Mouse (Mus musculus): ENCODE results near the gene Adgre5. TPM values are rescaled to one million over a fixed set of nuclear protein-coding genes. Genes with fewer than 3 reads are reported as not detected.
A peak's percentile ranks its signal among the peaks of the same experiment; 100 is the strongest.

Gene Adgre5
- polyA plus RNA-seq, 1 experiment, result 634 TPM

- DNase-seq, result no peak
- 44% methylated on average over 2 of the region's 2 CpGs for WGBS
- TF ChIP-seq POLR2A (IDR thresholded peaks at IDR 0.05; ENCODE audit: borderline replicate concordance, extremely low read depth, low read depth, low read length) (peak; percentile 21; the same call in 1 of the 2 replicates), CTCF (IDR thresholded peaks at IDR 0.05; ENCODE audit: insufficient read depth, low read length) (no peak)
- peaks cover 9% of the 10 kb centered on the region; the same call in 1 of the 2 replicates for H3K4me1 ChIP-seq (ENCODE audit: control insufficient read depth, insufficient read depth, low read length)
- H3K4me3 ChIP-seq (replicated peaks; ENCODE audit: extremely low read depth, low read depth, low read length), result no peak overlapping the region
Observed at GRCm38 (mm10) chr8:83719048-83719447, 22.1 kb downstream of the Adgre5 start.

DNA sequence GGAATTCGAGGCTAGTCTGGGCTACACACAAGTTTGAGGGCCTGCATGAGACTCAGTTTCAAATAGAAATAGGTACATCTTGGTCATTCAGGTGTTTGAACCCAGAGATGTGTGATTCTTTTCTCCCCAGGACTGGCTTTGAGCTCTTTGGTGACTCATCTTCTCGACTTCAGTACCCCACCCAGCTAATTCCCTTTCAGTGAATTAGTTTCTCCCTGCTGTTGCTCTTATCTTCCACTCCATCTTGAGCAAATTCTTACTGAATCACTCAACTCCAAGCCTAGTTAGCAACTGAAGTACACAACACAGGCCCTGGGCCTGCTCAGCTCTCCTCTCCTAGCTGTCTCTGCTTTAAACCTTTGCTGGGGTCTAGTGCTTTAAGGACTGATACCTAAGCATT lies 24.6 kb downstream of the Adgre5 start:
- 42% methylated on average over 2 of the region's 2 CpGs for WGBS
- Histone ChIP-seq H3K4me1 (ENCODE audit: control insufficient read depth, insufficient read depth, low read length) (peaks cover 4% of the 10 kb centered on the region; the same call in 1 of the 2 replicates), H3K4me3 (replicated peaks; ENCODE audit: extremely low read depth, low read depth, low read length) (no peak overlapping the region)
- TF ChIP-seq CTCF (IDR thresholded peaks at IDR 0.05; ENCODE audit: insufficient read depth, low read length) (no peak), POLR2A (IDR thresholded peaks at IDR 0.05; ENCODE audit: borderline replicate concordance, extremely low read depth, low read depth, low read length) (no peak)
- DNase-seq, result no peak

DNA sequence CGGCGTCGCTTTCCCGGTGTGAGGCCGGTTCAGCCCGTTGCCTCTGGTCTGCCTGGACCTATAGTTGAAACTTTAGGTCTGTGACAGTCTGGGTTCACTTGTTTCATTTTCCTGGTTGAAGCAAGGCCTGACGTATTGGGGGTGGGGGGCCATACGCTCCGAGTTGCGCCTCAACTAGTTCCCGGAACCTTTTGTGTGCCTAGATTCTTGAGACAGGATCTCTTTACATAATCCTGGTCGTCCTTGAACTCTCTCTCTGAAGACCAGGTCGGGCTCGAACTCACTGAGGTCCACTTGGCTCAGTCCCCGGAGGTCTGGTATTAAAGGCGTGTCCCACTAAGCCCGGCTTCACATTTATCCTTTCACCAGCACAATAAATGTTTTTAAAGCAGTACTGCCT lies 25.4 kb downstream of the Adgre5 start:
- TF ChIP-seq POLR2A (IDR thresholded peaks at IDR 0.05; ENCODE audit: borderline replicate concordance, extremely low read depth, low read depth, low read length) (no peak), CTCF (IDR thresholded peaks at IDR 0.05; ENCODE audit: insufficient read depth, low read length) (no peak)
- DNase-seq, result no peak
- H3K4me1 ChIP-seq (ENCODE audit: control insufficient read depth, insufficient read depth, low read length), result peaks cover 4% of the 10 kb centered on the region; the same call in 1 of the 2 replicates
- WGBS, result under 1% methylated on average over 17 of the region's 17 CpGs
- H3K4me3 ChIP-seq (replicated peaks; ENCODE audit: extremely low read depth, low read depth, low read length), result peak overlapping the region; percentile 72

GRCm38 (mm10) chr8:83715031-83715690 lies 26.0 kb downstream of the Adgre5 start, which contains the start of gene Ddx39:
Gene Ddx39 (plus strand): TSS chr8:83715177.
- DNase-seq, result peak; percentile 97
- TF ChIP-seq POLR2A (IDR thresholded peaks at IDR 0.05; ENCODE audit: borderline replicate concordance, extremely low read depth, low read depth, low read length), result peak; percentile 73; the same call in 1 of the 2 replicates
- TF ChIP-seq CTCF (IDR thresholded peaks at IDR 0.05; ENCODE audit: insufficient read depth, low read length), result no peak

DNA sequence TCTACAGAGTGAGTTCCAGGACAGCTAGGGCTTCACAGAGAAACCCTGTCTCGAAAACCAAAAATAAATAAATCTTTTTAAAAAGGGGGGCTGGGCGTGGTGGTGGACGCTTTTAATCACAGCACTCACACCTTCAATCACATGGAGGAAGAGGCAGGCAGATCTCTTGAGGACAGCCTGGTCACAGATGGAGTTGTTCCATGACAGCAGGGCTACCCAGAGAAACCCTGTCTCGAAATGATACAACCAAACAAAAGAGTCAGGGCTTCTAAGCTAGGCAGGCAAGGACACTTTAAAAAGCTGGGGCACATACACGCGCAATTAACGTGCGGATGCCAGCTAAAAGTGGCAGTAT lies 26.5 kb downstream of the Adgre5 start:
- no peak for TF ChIP-seq POLR2A (IDR thresholded peaks at IDR 0.05; ENCODE audit: borderline replicate concordance, extremely low read depth, low read depth, low read length)
- TF ChIP-seq CTCF (IDR thresholded peaks at IDR 0.05; ENCODE audit: insufficient read depth, low read length), result no peak
- Histone ChIP-seq H3K4me1 (ENCODE audit: control insufficient read depth, insufficient read depth, low read length) (peaks cover 4% of the 10 kb centered on the region; the same call in 1 of the 2 replicates), H3K4me3 (replicated peaks; ENCODE audit: extremely low read depth, low read depth, low read length) (peak overlapping the region; percentile 6)
- 13% methylated on average over 8 of the region's 8 CpGs for WGBS
- DNase-seq, result no peak

More at GRCm38 (mm10) chr8:83715031-83715690, 26.0 kb downstream of the Adgre5 start, which contains the start of gene Ddx39:
- Histone ChIP-seq H3K4me3 (replicated peaks; ENCODE audit: extremely low read depth, low read depth, low read length) (peak within 1 kb of the TSS; percentile 72), H3K4me1 (ENCODE audit: control insufficient read depth, insufficient read depth, low read length) (peaks cover 4% of the 10 kb centered on the region; the same call in 1 of the 2 replicates)
- under 1% methylated on average over 63 of the region's 63 CpGs for WGBS

DNA sequence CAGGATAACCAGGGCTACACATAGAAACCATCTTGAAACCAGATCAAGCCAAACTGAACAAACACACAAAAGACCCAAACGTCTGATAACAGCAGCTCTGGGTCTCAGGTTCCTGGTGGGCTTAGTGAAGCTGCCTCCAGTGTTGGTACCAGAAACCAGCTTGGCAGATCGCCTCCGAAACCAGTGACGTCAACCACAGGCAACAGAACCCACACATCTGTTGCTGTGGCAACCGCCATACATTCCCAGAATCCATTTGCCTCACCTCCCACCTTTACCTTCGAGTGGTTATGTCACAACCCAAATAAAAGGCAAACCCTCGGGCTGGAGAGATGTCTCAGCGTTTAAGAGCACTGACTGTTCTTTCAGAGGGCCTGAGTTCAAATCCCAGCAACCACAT lies 33.6 kb downstream of the Adgre5 start:
- Histone ChIP-seq H3K4me3 (replicated peaks; ENCODE audit: extremely low read depth, low read depth, low read length) (no peak overlapping the region), H3K4me1 (ENCODE audit: control insufficient read depth, insufficient read depth, low read length) (no peaks in the 10 kb centered on the region)
- WGBS, result 62% methylated on average over 8 of the region's 8 CpGs
- TF ChIP-seq CTCF (IDR thresholded peaks at IDR 0.05; ENCODE audit: insufficient read depth, low read length), result no peak
- no peak for TF ChIP-seq POLR2A (IDR thresholded peaks at IDR 0.05; ENCODE audit: borderline replicate concordance, extremely low read depth, low read depth, low read length)
- DNase-seq, result no peak

DNA sequence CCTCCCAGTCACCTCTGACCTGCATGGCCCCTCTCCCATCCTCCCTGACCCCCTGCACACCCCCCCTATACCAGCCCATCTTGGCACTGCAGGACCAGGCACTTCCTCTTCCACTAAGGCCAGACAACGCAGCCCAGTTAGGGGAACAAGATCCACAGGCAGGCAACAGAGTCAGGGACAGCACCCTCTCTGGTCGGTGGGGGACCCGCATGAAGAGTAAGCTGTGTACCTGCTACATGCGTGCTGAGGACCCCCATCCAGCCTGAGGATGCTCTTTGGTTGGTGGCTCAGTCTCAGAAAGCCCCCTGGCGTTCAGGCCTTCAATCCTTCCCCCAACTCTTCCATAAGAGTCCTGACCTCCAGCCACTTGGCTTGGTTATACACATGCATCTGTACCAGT lies 34.7 kb downstream of the Adgre5 start:
- DNase-seq, result no peak
- H3K4me3 ChIP-seq (replicated peaks; ENCODE audit: extremely low read depth, low read depth, low read length), result no peak overlapping the region
- no peak for TF ChIP-seq CTCF (IDR thresholded peaks at IDR 0.05; ENCODE audit: insufficient read depth, low read length)
- no peak for TF ChIP-seq POLR2A (IDR thresholded peaks at IDR 0.05; ENCODE audit: borderline replicate concordance, extremely low read depth, low read depth, low read length)
- H3K4me1 ChIP-seq (ENCODE audit: control insufficient read depth, insufficient read depth, low read length), result no peaks in the 10 kb centered on the region
- WGBS, result 61% methylated on average over 5 of the region's 5 CpGs

DNA sequence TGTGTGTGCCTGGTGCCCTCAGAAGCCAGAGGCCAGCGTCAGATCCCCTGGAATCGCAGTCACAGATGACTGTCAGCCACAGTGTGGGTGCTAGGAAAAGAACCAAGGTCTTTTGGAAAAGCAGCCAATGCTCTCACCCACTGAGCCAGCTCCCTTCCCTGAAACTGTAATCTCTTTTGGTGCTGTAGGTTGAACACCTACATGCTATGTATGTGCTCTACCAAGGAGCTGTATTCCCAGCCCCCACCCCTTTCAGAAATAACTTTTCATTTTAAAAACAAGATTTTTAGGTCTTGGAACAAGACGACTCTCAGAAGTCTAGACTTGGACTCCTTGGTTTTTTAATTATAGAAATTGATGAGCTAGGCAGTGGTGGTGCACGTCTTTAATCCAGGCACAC lies 37.7 kb downstream of the Adgre5 start:
- TF ChIP-seq CTCF (IDR thresholded peaks at IDR 0.05; ENCODE audit: insufficient read depth, low read length) (no peak), POLR2A (IDR thresholded peaks at IDR 0.05; ENCODE audit: borderline replicate concordance, extremely low read depth, low read depth, low read length) (no peak)
- 78% methylated on average over 4 of the region's 4 CpGs for WGBS
- DNase-seq, result no peak
- Histone ChIP-seq H3K4me3 (replicated peaks; ENCODE audit: extremely low read depth, low read depth, low read length) (no peak overlapping the region), H3K4me1 (ENCODE audit: control insufficient read depth, insufficient read depth, low read length) (no peaks in the 10 kb centered on the region)

- TF ChIP-seq CTCF (IDR thresholded peaks at IDR 0.05; ENCODE audit: insufficient read depth, low read length) (no peak), POLR2A (IDR thresholded peaks at IDR 0.05; ENCODE audit: borderline replicate concordance, extremely low read depth, low read depth, low read length) (no peak)
- H3K4me1 ChIP-seq (ENCODE audit: control insufficient read depth, insufficient read depth, low read length), result peaks cover 12% of the 10 kb centered on the region
- H3K4me3 ChIP-seq (replicated peaks; ENCODE audit: extremely low read depth, low read depth, low read length), result no peak overlapping the region
- WGBS, result 64% methylated on average over 9 of the region's 9 CpGs
- DNase-seq, result no peak
Observed at GRCm38 (mm10) chr8:83700423-83701085, 40.6 kb downstream of the Adgre5 start.

All from lung, adult 2 months (tissue).